Mouse (Mus musculus) heart, embryonic 16.5 days (tissue): ENCODE measurements around the gene Klhl26. TPM values are rescaled to one million over a fixed set of nuclear protein-coding genes. Genes with fewer than 3 reads are reported as not detected.

ENCODE experiments used
- ATAC-seq: fragments of 200-750 bp; cut with Nextera tagmentation; replicated peaks from 2 replicates; pipeline ENCODE4 v1.8.0; 2017; ENCODE audit warnings: moderate number of reproducible peaks; ENCODE audit not compliant: insufficient read depth, low FRiP score; ENCODE audit errors: extremely low read depth
- H3K27ac ChIP-seq: fragments of 300-500 bp; sonication (generic); 2 replicates; pipeline ENCODE4 v1.5.1; 2014; ENCODE audit warnings: mild to moderate bottlenecking, low read length, control low read depth, moderate library complexity
- H3K27me3 ChIP-seq: fragments of 300-500 bp; sonication (generic); 2 replicates; pipeline ENCODE4 v1.6.1; 2014; ENCODE audit warnings: low read length, mixed read lengths; ENCODE audit not compliant: control insufficient read depth, insufficient read depth
- H3K36me3 ChIP-seq: fragments of 300-500 bp; sonication (generic); 2 replicates; pipeline ENCODE4 v1.6.1; 2014; ENCODE audit not compliant: control insufficient read depth, insufficient read depth
- H3K4me1 ChIP-seq: fragments of 300-500 bp; sonication (generic); 2 replicates; pipeline ENCODE4 v1.6.1; 2014; ENCODE audit warnings: low read length, mixed read lengths; ENCODE audit not compliant: control insufficient read depth, insufficient read depth
- H3K4me2 ChIP-seq: fragments of 300-500 bp; sonication (generic); 2 replicates; pipeline ENCODE4 v1.6.1; 2014; ENCODE audit warnings: low read depth, mild to moderate bottlenecking, control low read depth, low read length
- H3K4me3 ChIP-seq: fragments of 300-500 bp; sonication (generic); 2 replicates; pipeline ENCODE4 v1.5.1; 2014; ENCODE audit warnings: mild to moderate bottlenecking, control low read depth, low read length
- H3K9ac ChIP-seq: fragments of 300-500 bp; sonication (generic); 2 replicates; pipeline ENCODE4 v1.6.1; 2014; ENCODE audit warnings: low read length, control low read depth
- H3K9me3 ChIP-seq: fragments of 300-500 bp; sonication (generic); replicated peaks from 2 replicates; pipeline ENCODE4 v1.6.1; 2016; ENCODE audit warnings: low read length; ENCODE audit not compliant: control insufficient read depth
- WGBS: fragments of 180-500 bp; shearing (Covaris S2); extraction: QIAGEN DNeasy Blood & Tissue Kit; methylation state at CpG from one replicate; pipeline ENCODE4 v1.1.7; 2014; 5-methylcytosine and 5-hydroxymethylcytosine counted together
- polyA plus RNA-seq: library from polyadenylated mRNA; unstranded; fragments of >200 nt; fragmentation: Nextera tagmentation; extraction: Ambion mirVana; gene quantifications from 2 replicates; pipeline ENCODE4 v1.2.1, GENCODE M21; 2015

Klhl26 gene
- polyA plus RNA-seq, 1 experiment from 2014 or later, result 9.9 TPM

GRCm38 (mm10) chr8:70414310-70414946 lies 62.3 kb downstream of the Klhl26 start:
- no peaks in the 10 kb centered on the region for H3K27me3 ChIP-seq
- H3K9ac ChIP-seq, result no peak overlapping the region
- no peaks in the 10 kb centered on the region for H3K36me3 ChIP-seq
- ATAC-seq, result no peak
- H3K4me1 ChIP-seq, result peaks cover 19% of the 10 kb centered on the region
- H3K27ac ChIP-seq, result no peak overlapping the region
- no peak overlapping the region for H3K4me3 ChIP-seq
- 84% methylated on average over 6 of the region's 6 CpGs for WGBS
- no peak overlapping the region for H3K4me2 ChIP-seq
- no peaks in the 10 kb centered on the region for H3K9me3 ChIP-seq

GRCm38 (mm10) chr8:70410281-70410680 lies 66.5 kb downstream of the Klhl26 start:
- ATAC-seq, result no peak
- Histone ChIP-seq H3K4me2 (no peak overlapping the region), H3K9ac (no peak overlapping the region), H3K4me3 (no peak overlapping the region), H3K4me1 (peaks cover 36% of the 10 kb centered on the region), H3K36me3 (no peaks in the 10 kb centered on the region), H3K9me3 (no peaks in the 10 kb centered on the region), H3K27ac (no peak overlapping the region), H3K27me3 (no peaks in the 10 kb centered on the region)
- WGBS, result 87% methylated on average over 5 of the region's 5 CpGs

GRCm38 (mm10) chr8:70409455-70409871 lies 67.3 kb downstream of the Klhl26 start:
- H3K36me3 ChIP-seq, result no peaks in the 10 kb centered on the region
- H3K4me3 ChIP-seq, result no peak overlapping the region
- H3K27me3 ChIP-seq, result no peaks in the 10 kb centered on the region
- H3K9me3 ChIP-seq, result no peaks in the 10 kb centered on the region
- H3K4me1 ChIP-seq, result peaks cover 36% of the 10 kb centered on the region
- H3K4me2 ChIP-seq, result no peak overlapping the region
- 55% methylated on average over 9 of the region's 9 CpGs for WGBS
- no peak; the same call in 1 of the 2 replicates for ATAC-seq
- peak overlapping the region; percentile 49; the same call in 1 of the 2 replicates for H3K9ac ChIP-seq
- H3K27ac ChIP-seq, result peak overlapping the region; percentile 43; the same call in 1 of the 2 replicates

GRCm38 (mm10) chr8:70409019-70409418 lies 67.7 kb downstream of the Klhl26 start:
- Histone ChIP-seq H3K4me2 (no peak overlapping the region), H3K27me3 (no peaks in the 10 kb centered on the region), H3K9ac (peak overlapping the region; percentile 49), H3K36me3 (no peaks in the 10 kb centered on the region; the same call in 1 of the 2 replicates), H3K4me3 (no peak overlapping the region), H3K9me3 (no peaks in the 10 kb centered on the region), H3K4me1 (peaks cover 36% of the 10 kb centered on the region), H3K27ac (peak overlapping the region; percentile 43; the same call in 1 of the 2 replicates)
- WGBS, result 83% methylated on average over 10 of the region's 10 CpGs
- no peak for ATAC-seq

GRCm38 (mm10) chr8:70408301-70408700 lies 68.5 kb downstream of the Klhl26 start:
- Histone ChIP-seq H3K4me1 (peaks cover 36% of the 10 kb centered on the region), H3K27me3 (no peaks in the 10 kb centered on the region), H3K4me3 (no peak overlapping the region), H3K36me3 (no peaks in the 10 kb centered on the region; the same call in 1 of the 2 replicates), H3K9ac (peak overlapping the region; percentile 16; the same call in 1 of the 2 replicates), H3K4me2 (no peak overlapping the region), H3K9me3 (no peaks in the 10 kb centered on the region), H3K27ac (no peak overlapping the region; the same call in 1 of the 2 replicates)
- WGBS, result 35% methylated on average over 6 of the region's 6 CpGs
- peak; percentile 42; the same call in 1 of the 2 replicates for ATAC-seq

GRCm38 (mm10) chr8:70406427-70407069 lies 70.2 kb downstream of the Klhl26 start:
- H3K4me3 ChIP-seq, result no peak overlapping the region
- H3K36me3 ChIP-seq, result no peaks in the 10 kb centered on the region; the same call in 1 of the 2 replicates
- H3K4me1 ChIP-seq, result peaks cover 36% of the 10 kb centered on the region
- H3K27ac ChIP-seq, result no peak overlapping the region
- no peaks in the 10 kb centered on the region for H3K9me3 ChIP-seq
- H3K27me3 ChIP-seq, result no peaks in the 10 kb centered on the region
- peak; percentile 28; the same call in 1 of the 2 replicates for ATAC-seq
- 66% methylated on average over 11 of the region's 11 CpGs for WGBS
- no peak overlapping the region for H3K4me2 ChIP-seq
- H3K9ac ChIP-seq, result 0 out of 2 replicates have a peak overlapping the region, but pooled peaks have one; percentile 3

GRCm38 (mm10) chr8:70405189-70405588 lies 71.6 kb downstream of the Klhl26 start:
- H3K4me1 ChIP-seq, result peaks cover 36% of the 10 kb centered on the region
- H3K9ac ChIP-seq, result no peak overlapping the region
- no peak for ATAC-seq
- H3K27ac ChIP-seq, result no peak overlapping the region
- H3K4me3 ChIP-seq, result no peak overlapping the region
- H3K36me3 ChIP-seq, result no peaks in the 10 kb centered on the region; the same call in 1 of the 2 replicates
- H3K9me3 ChIP-seq, result no peaks in the 10 kb centered on the region
- 63% methylated on average over 7 of the region's 7 CpGs for WGBS
- no peak overlapping the region for H3K4me2 ChIP-seq
- no peaks in the 10 kb centered on the region for H3K27me3 ChIP-seq

GRCm38 (mm10) chr8:70404212-70404611 lies 72.6 kb downstream of the Klhl26 start:
- Histone ChIP-seq H3K4me2 (no peak overlapping the region), H3K27me3 (no peaks in the 10 kb centered on the region), H3K4me3 (no peak overlapping the region), H3K9me3 (no peaks in the 10 kb centered on the region), H3K4me1 (peaks cover 34% of the 10 kb centered on the region), H3K27ac (no peak overlapping the region), H3K9ac (no peak overlapping the region), H3K36me3 (no peaks in the 10 kb centered on the region; the same call in 1 of the 2 replicates)
- 91% methylated on average over 3 of the region's 3 CpGs for WGBS
- ATAC-seq, result no peak
